Mouse (Mus musculus): ENCODE data around the gene Pigq. TPM values are rescaled to one million over a fixed set of nuclear protein-coding genes. Genes with fewer than 3 reads are reported as not detected.
A peak's percentile ranks its signal among the peaks of the same experiment; 100 is the strongest.

Pigq gene
- total and polyA plus RNA-seq, 3 experiments = 18.5 to 97.2 (median 28.1) TPM

- H3K36me3 ChIP-seq (replicated peaks in 1 of 2; ENCODE audit: control insufficient read depth in 1 of 2, insufficient read depth in 1 of 2, low read length in 1 of 2) = peaks cover 2 to 9% of the 10 kb centered on the region in 2 experiments
- peaks cover 28% of the 10 kb centered on the region for H3K27me3 ChIP-seq (replicated peaks)
- peaks cover 12 to 26% of the 10 kb centered on the region in 2 experiments; a peak in 3 of 4 replicates for H3K4me1 ChIP-seq (ENCODE audit: control insufficient read depth in 1 of 2, insufficient read depth in 2 of 2)
- in situ Hi-C loops (cut with MboI; ENCODE audit: low pct_ligation_motif_present, low pct_unique_long_range_greater_than_20kb, low sequenced_read_pairs) = no loop called here
- no peak overlapping the region for H3K27ac ChIP-seq (ENCODE audit: insufficient read depth, low read depth)
- H3K4me3 ChIP-seq (replicated peaks in 1 of 3; ENCODE audit: low read depth in 2 of 3, low read length in 2 of 3, poor library complexity in 1 of 3) = no peak overlapping the region
- H3K4me2 ChIP-seq (ENCODE audit: insufficient read depth, low read depth, poor library complexity, severe bottlenecking) = no peak overlapping the region
- TF ChIP-seq TBP (conservative IDR thresholded peaks at IDR 0.05; ENCODE audit: low read depth, low read length) (no peak), NRF1 (IDR thresholded peaks at IDR 0.05; ENCODE audit: low read depth, low read length) (no peak), E2F4 (IDR thresholded peaks at IDR 0.05; ENCODE audit: insufficient replicate concordance, low read depth, low read length) (no peak), MYC (IDR thresholded peaks at IDR 0.05; ENCODE audit: low read depth, low read length) (no peak), HCFC1 (IDR thresholded peaks at IDR 0.05; ENCODE audit: low read depth, low read length) (no peak), SIN3A (IDR thresholded peaks at IDR 0.05; ENCODE audit: low read length) (no peak)
- H3K9ac ChIP-seq (ENCODE audit: insufficient read depth, low read depth) = no peak overlapping the region
- DNase-seq (ENCODE audit: extremely low read depth) = no peak
- dilution Hi-C loops (cut with MboI; ENCODE audit: extremely low pct_ligation_motif_present, extremely low pct_unique_long_range_greater_than_20kb, low sequenced_read_pairs) = no loop called here
- H3K9me3 ChIP-seq (replicated peaks; ENCODE audit: low read length) = no peaks in the 10 kb centered on the region
- peaks cover 16% of the 10 kb centered on the region for H3K79me2 ChIP-seq (replicated peaks; ENCODE audit: control insufficient read depth, extremely low read depth, insufficient read depth, poor library complexity, severe bottlenecking)
Measured at GRCm38 (mm10) chr17:25943769-25944168, 967 bp downstream of the Pigq start.

GRCm38 (mm10) chr17:25943221-25943620 lies 1.5 kb downstream of the Pigq start:
- TF ChIP-seq MAFK (IDR thresholded peaks at IDR 0.05; ENCODE audit: insufficient replicate concordance, low read length) = no peak
- Histone ChIP-seq H3K27ac (ENCODE audit: insufficient read depth, low read depth) (no peak overlapping the region), H3K79me2 (replicated peaks; ENCODE audit: control insufficient read depth, extremely low read depth, insufficient read depth, poor library complexity, severe bottlenecking) (peaks cover 16% of the 10 kb centered on the region), H3K4me3 (replicated peaks in 1 of 3; ENCODE audit: low read depth in 2 of 3, low read length in 2 of 3, poor library complexity in 1 of 3) (no peak overlapping the region), H3K36me3 (replicated peaks in 1 of 2; ENCODE audit: control insufficient read depth in 1 of 2, insufficient read depth in 1 of 2, low read length in 1 of 2) (peaks cover 3 to 12% of the 10 kb centered on the region in 2 experiments), H3K4me2 (ENCODE audit: insufficient read depth, low read depth, poor library complexity, severe bottlenecking) (no peak overlapping the region), H3K9ac (ENCODE audit: insufficient read depth, low read depth) (no peak overlapping the region), H3K27me3 (replicated peaks) (peaks cover 24% of the 10 kb centered on the region), H3K4me1 (ENCODE audit: control insufficient read depth in 1 of 2, insufficient read depth in 2 of 2) (peaks cover 12 to 26% of the 10 kb centered on the region in 2 experiments; a peak in 3 of 4 replicates), H3K9me3 (replicated peaks; ENCODE audit: low read length) (no peaks in the 10 kb centered on the region)
- no peak for DNase-seq (ENCODE audit: extremely low read depth)
- in situ Hi-C loops (cut with MboI; ENCODE audit: low pct_ligation_motif_present, low pct_unique_long_range_greater_than_20kb, low sequenced_read_pairs) (no loop called here), dilution Hi-C loops (cut with MboI; ENCODE audit: extremely low pct_ligation_motif_present, extremely low pct_unique_long_range_greater_than_20kb, low sequenced_read_pairs) (no loop called here)

GRCm38 (mm10) chr17:25942597-25943151 lies 2.1 kb downstream of the Pigq start:
- TF ChIP-seq CHD1 (IDR thresholded peaks at IDR 0.05; ENCODE audit: low read depth, low read length) (no peak), USF2 (conservative IDR thresholded peaks at IDR 0.05; ENCODE audit: low read depth, low read length) (no peak), USF1 (IDR thresholded peaks at IDR 0.05; ENCODE audit: low read depth, low read length) (no peak), TBP (conservative IDR thresholded peaks at IDR 0.05; ENCODE audit: low read depth, low read length) (no peak), JUN (IDR thresholded peaks at IDR 0.05; ENCODE audit: insufficient read depth, low read depth, low read length) (no peak), EP300 (IDR thresholded peaks at IDR 0.05; ENCODE audit: low read length) (no peak), ZMIZ1 (IDR thresholded peaks at IDR 0.05; ENCODE audit: low read depth, low read length) (no peak), BHLHE40 (IDR thresholded peaks at IDR 0.05; ENCODE audit: low read depth, low read length) (no peak), ELF1 (IDR thresholded peaks at IDR 0.05; ENCODE audit: low read depth, low read length) (no peak), TCF12 (IDR thresholded peaks at IDR 0.05; ENCODE audit: low read depth, low read length) (no peak), ZNF384 (IDR thresholded peaks at IDR 0.05; ENCODE audit: low read depth, low read length) (no peak), MXI1 (IDR thresholded peaks at IDR 0.05; ENCODE audit: low read depth, low read length) (no peak), SIN3A (IDR thresholded peaks at IDR 0.05; ENCODE audit: low read length) (no peak), MAFK (IDR thresholded peaks at IDR 0.05; ENCODE audit: insufficient replicate concordance, low read length) (no peak), MYC (IDR thresholded peaks at IDR 0.05; ENCODE audit: low read depth, low read length) (no peak), NELFE (IDR thresholded peaks at IDR 0.05; ENCODE audit: low read depth, low read length) (no peak), SMC3 (IDR thresholded peaks at IDR 0.05; ENCODE audit: low read depth, low read length) (no peak)
- in situ Hi-C loops (cut with MboI; ENCODE audit: low pct_ligation_motif_present, low pct_unique_long_range_greater_than_20kb, low sequenced_read_pairs) = no loop called here
- Histone ChIP-seq H3K4me2 (ENCODE audit: insufficient read depth, low read depth, poor library complexity, severe bottlenecking) (peak overlapping the region; percentile 6; the same call in 1 of the 2 replicates), H3K27me3 (replicated peaks) (peaks cover 19% of the 10 kb centered on the region), H3K9me3 (replicated peaks; ENCODE audit: low read length) (no peaks in the 10 kb centered on the region), H3K9ac (ENCODE audit: insufficient read depth, low read depth) (peak overlapping the region; percentile 99; the same call in 1 of the 2 replicates), H3K79me2 (replicated peaks; ENCODE audit: control insufficient read depth, extremely low read depth, insufficient read depth, poor library complexity, severe bottlenecking) (peaks cover 16% of the 10 kb centered on the region), H3K4me1 (ENCODE audit: control insufficient read depth in 1 of 2, insufficient read depth in 2 of 2) (peaks cover 12 to 26% of the 10 kb centered on the region in 2 experiments; a peak in 3 of 4 replicates), H3K36me3 (replicated peaks in 1 of 2; ENCODE audit: control insufficient read depth in 1 of 2, insufficient read depth in 1 of 2, low read length in 1 of 2) (peaks cover 4 to 18% of the 10 kb centered on the region in 2 experiments), H3K27ac (ENCODE audit: insufficient read depth, low read depth) (no peak overlapping the region), H3K4me3 (replicated peaks in 1 of 3; ENCODE audit: low read depth in 2 of 3, low read length in 2 of 3, poor library complexity in 1 of 3) (no peak overlapping the region)
- DNase-seq (ENCODE audit: extremely low read depth) = no peak
- dilution Hi-C loops (cut with MboI; ENCODE audit: extremely low pct_ligation_motif_present, extremely low pct_unique_long_range_greater_than_20kb, low sequenced_read_pairs) = no loop called here
